Mouse (Mus musculus) brain, embryonic 14.5 days (tissue): ENCODE results near the gene Prpf4.

Source experiments
- CTCF ChIP-seq: fragments of 200-500 bp; IDR thresholded peaks from 2 replicates; pipeline ENCODE4 v1.5.1; 2012; ENCODE audit warnings: inconsistent platforms, mild to moderate bottlenecking, moderate library complexity, borderline replicate concordance; ENCODE audit not compliant: insufficient read depth, insufficient read length; ENCODE audit errors: extremely low read depth
- POLR2A ChIP-seq: fragments of 200-500 bp; IDR thresholded peaks from 2 replicates; pipeline ENCODE4 v1.6.1; 2012; ENCODE audit warnings: mild to moderate bottlenecking, inconsistent platforms, borderline replicate concordance; ENCODE audit not compliant: poor library complexity, insufficient read depth, insufficient read length, severe bottlenecking; ENCODE audit errors: extremely low read depth

DNA sequence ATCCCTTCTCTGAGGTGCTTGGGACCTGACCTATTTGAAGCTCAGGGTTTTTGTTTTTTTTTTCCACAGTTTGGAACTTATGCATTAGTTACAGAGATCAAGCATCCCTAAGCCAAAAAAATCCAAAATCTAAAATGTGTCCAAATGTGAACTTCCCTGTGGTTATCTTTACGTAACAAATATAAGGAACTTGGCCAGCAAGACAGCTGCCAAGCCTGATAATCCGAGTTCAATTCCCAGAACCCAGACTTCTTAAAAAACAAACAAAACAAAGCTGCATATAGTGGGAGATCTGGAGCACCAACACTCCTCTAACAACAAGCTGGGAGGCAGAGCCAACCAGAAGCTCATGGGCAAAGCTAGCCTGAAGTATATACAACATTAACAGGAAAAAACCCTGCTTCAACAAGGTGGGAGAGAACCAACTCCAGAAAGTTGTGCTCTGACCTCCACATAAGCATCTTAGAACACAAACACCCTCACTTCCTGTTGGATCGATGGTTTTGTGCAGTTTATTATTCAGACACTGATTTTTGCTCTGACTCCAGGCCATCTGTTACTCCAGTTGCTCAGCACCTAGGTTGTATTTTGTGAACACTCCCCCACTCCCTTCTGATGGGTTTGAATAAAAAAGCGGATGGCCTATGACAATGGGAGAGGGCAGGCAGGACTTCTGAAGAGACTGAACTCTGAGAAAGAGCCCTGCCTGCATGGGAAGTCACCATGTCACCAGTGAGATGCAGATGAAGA, 10.8 kb upstream of the Prpf4 start:
- no peak for TF ChIP-seq POLR2A
- TF ChIP-seq CTCF: no peak
